Mouse (Mus musculus) intestine, embryonic 14.5 days (tissue): Measurements from ENCODE around the gene Anxa9. TPM values are rescaled to one million over a fixed set of nuclear protein-coding genes. Genes with fewer than 3 reads are reported as not detected.
A peak's percentile ranks its signal among the peaks of the same experiment; 100 is the strongest.

Experiments
- ATAC-seq: fragments of 200-750 bp; cut with Nextera tagmentation; replicated peaks from 2 replicates; pipeline ENCODE4 v1.8.0; 2017; ENCODE audit warnings: low read depth, moderate number of reproducible peaks, moderate TSS enrichment, moderate library complexity; ENCODE audit not compliant: low FRiP score, low TSS enrichment
- DNase-seq: peaks from one replicate; pipeline ENCODE4 v3.0.0-alpha.2; 2018; ENCODE audit warnings: low spot score
- H3K27ac ChIP-seq: fragments of 300-500 bp; sonication (generic); 2 replicates; pipeline ENCODE4 v1.5.1; 2014; ENCODE audit warnings: low read depth, mild to moderate bottlenecking, control low read depth
- H3K27me3 ChIP-seq: fragments of 300-500 bp; sonication (generic); replicated peaks from 2 replicates; pipeline ENCODE4 v1.6.1; 2014; ENCODE audit warnings: low read length, control low read depth; ENCODE audit not compliant: control insufficient read depth, insufficient read depth
- H3K36me3 ChIP-seq: fragments of 300-500 bp; sonication (generic); 2 replicates; pipeline ENCODE4 v1.6.1; 2014; ENCODE audit warnings: low read length, control low read depth; ENCODE audit not compliant: control insufficient read depth, insufficient read depth
- H3K4me1 ChIP-seq: fragments of 300-500 bp; sonication (generic); replicated peaks from 2 replicates; pipeline ENCODE4 v1.6.1; 2014; ENCODE audit warnings: low read length, control low read depth, mixed read lengths; ENCODE audit not compliant: control insufficient read depth, insufficient read depth
- H3K4me2 ChIP-seq: fragments of 300-500 bp; sonication (generic); 2 replicates; pipeline ENCODE4 v1.6.1; 2014; ENCODE audit warnings: low read length
- H3K4me3 ChIP-seq: fragments of 300-500 bp; sonication (generic); 2 replicates; pipeline ENCODE4 v1.5.1; 2014; ENCODE audit warnings: low read depth, low read length, control low read depth, mixed read lengths
- H3K9ac ChIP-seq: fragments of 300-500 bp; sonication (generic); 2 replicates; pipeline ENCODE4 v1.6.1; 2014; ENCODE audit warnings: mild to moderate bottlenecking, low read length
- H3K9me3 ChIP-seq: fragments of 300-500 bp; sonication (generic); 2 replicates; pipeline ENCODE4 v1.6.1; 2016; ENCODE audit warnings: low read length, control low read depth; ENCODE audit not compliant: control insufficient read depth
- WGBS: fragments of 180-500 bp; shearing (Covaris S2); extraction: QIAGEN DNeasy Blood & Tissue Kit; methylation state at CpG from one replicate; pipeline ENCODE4 v1.1.7; 2014; 5-methylcytosine and 5-hydroxymethylcytosine counted together
- polyA plus RNA-seq: library from polyadenylated mRNA; unstranded; fragments of >200 nt; fragmentation: Nextera tagmentation; extraction: Ambion mirVana; gene quantifications from 2 replicates; pipeline ENCODE4 v1.2.1, GENCODE M21; 2014

The Anxa9 gene
- polyA plus RNA-seq, 1 experiment from 2014 or later = 1.6 TPM

- under 1% methylated on average over 69 of the region's 71 CpGs for whole genome bisulfite sequencing
- H3K4me1 ChIP-seq = peaks cover 17% of the 10 kb centered on the region
- peak; percentile 94 for ATAC-seq
Observed at GRCm38 (mm10) chr3:95315094-95315843, 8.3 kb upstream of the Anxa9 start.

DNA sequence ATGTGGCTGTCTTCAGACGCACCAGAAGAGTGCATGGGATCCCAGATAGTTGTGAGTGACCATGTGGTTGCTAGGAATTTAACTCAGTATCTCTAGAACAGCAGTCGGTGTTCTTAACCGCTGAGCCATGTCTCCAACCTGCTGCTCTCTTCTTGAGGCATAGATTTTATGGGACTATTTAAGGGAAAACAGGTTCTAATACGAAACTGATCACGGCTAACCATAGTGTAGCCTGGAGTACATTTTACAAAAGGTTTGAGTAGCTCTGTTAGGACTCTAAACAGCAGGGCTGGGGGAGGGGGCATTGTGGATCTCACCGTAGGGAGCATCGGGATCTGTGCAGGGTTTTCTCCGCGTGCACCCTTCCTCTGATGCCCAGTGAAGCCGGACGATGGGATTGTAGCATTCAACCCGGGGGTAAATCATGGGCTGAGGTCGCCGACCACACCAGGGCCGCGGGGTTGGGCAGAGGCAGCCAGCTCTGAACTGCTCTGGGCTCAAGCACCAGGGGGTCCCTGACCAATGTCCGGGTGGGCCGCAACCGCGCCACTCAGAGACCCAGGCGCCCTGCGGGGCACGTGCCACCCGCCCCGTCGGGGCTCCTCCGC is 7.6 kb upstream of the Anxa9 start, which contains the start of gene Cers2:
Gene Cers2 (plus strand): TSS at position 306 of the 608 bp plus-strand sequence.
- DNase-seq = no peak
- 6% methylated on average over 27 of the region's 27 CpGs for WGBS
- peaks cover 17% of the 10 kb centered on the region for H3K4me1 ChIP-seq

More at GRCm38 (mm10) chr3:95315094-95315843, 8.3 kb upstream of the Anxa9 start:
- Histone ChIP-seq H3K9me3 (no peaks in the 10 kb centered on the region), H3K4me3 (peak overlapping the region; percentile 87), H3K27ac (peak overlapping the region; percentile 97), H3K4me2 (peak overlapping the region; percentile 67), H3K27me3 (no peaks in the 10 kb centered on the region), H3K9ac (peak overlapping the region; percentile 99), H3K36me3 (peaks cover 8% of the 10 kb centered on the region)
- DNase-seq = peak; percentile 95

DNA sequence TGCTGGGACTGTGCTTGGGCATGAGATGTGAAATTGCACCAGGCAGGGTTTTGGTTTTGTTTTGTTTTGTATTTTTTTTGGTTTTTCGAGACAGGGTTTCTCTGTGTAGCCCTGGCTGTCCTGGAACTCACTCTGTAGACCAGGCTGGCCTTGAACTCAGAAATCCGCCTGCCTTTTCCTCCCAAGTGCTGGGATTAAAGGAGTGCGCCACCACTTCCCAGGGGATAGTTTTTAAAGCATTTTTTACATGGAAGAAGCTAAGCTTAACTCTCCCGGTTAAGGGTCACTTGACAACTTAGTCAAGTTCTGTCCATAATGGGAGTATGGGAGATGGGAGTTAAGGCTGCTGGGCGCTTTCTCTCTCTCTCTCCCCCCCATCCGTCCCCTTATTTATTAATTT is 7.1 kb upstream of the Anxa9 start:
- H3K4me3 ChIP-seq = peak overlapping the region; percentile 87
- DNase-seq = no peak
- no peak overlapping the region for H3K27ac ChIP-seq
- H3K4me1 ChIP-seq = peaks cover 17% of the 10 kb centered on the region
- WGBS = 73% methylated on average over 6 of the region's 6 CpGs
- H3K27me3 ChIP-seq = no peaks in the 10 kb centered on the region
- no peaks in the 10 kb centered on the region for H3K36me3 ChIP-seq
- peak overlapping the region; percentile 67 for H3K4me2 ChIP-seq
- H3K9ac ChIP-seq = no peak overlapping the region
- no peak for ATAC-seq
- H3K9me3 ChIP-seq = no peaks in the 10 kb centered on the region

More for the DNA sequence above, 7.6 kb upstream of the Anxa9 start, which contains the start of gene Cers2:
- ATAC-seq = no peak; the same call in 1 of the 2 replicates
- Histone ChIP-seq H3K36me3 (0 out of 2 replicates have a peak, but pooled peaks cover under 1% of the 10 kb centered on the region), H3K27ac (peak within 1 kb of the TSS; percentile 97), H3K9ac (peak within 1 kb of the TSS; percentile 99), H3K4me2 (peak within 1 kb of the TSS; percentile 67), H3K9me3 (no peaks in the 10 kb centered on the region), H3K4me3 (peak within 1 kb of the TSS; percentile 87), H3K27me3 (no peaks in the 10 kb centered on the region)

DNA sequence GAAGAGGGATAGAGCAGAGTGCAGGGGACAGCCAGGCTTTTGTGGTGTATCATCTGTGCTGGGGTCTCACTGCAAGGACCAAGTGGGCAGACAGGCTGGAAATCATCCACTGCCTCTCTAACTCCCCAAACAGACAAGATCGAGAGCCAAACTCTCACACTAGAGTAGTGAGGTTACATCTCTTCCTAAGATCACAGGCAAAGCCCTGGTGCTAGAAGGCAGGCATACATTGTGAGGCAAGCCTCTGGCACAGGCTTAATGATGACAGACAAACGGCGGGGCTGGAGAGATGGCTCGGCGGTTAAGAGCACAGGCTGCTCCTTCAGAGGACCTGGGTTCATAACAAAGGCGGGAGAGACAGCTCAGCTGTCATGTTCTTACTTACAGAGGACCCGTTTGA is 6.5 kb upstream of the Anxa9 start:
- no peaks in the 10 kb centered on the region for H3K9me3 ChIP-seq
- no peak overlapping the region for H3K27ac ChIP-seq
- DNase-seq = no peak
- no peak overlapping the region for H3K4me3 ChIP-seq
- no peak for ATAC-seq
- no peak overlapping the region for H3K4me2 ChIP-seq
- peaks cover 17% of the 10 kb centered on the region for H3K4me1 ChIP-seq
- H3K9ac ChIP-seq = no peak overlapping the region
- no peaks in the 10 kb centered on the region for H3K27me3 ChIP-seq
- 43% methylated on average over 7 of the region's 7 CpGs for WGBS
- no peaks in the 10 kb centered on the region for H3K36me3 ChIP-seq

DNA sequence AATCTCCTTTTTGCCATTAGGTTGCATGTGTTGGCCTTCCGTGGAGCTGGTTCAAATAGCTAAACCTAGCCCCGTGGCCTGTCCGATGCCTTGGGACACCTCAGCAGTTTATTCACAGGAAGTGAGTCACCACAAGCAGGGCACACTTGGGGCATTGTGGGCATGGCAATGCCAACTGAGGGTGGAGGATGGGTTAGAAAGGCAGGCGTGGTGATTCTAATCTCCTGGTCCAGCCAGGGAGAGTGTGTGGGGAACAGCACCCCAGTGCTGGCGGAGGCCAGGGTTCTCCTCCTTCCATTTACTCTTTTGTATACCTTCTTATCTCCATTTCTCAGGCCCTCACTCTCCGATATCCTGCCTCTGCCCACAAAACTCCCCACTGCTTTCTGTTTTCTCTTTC is 5.6 kb upstream of the Anxa9 start:
- Histone ChIP-seq H3K4me3 (no peak overlapping the region), H3K9ac (no peak overlapping the region), H3K27ac (no peak overlapping the region), H3K4me2 (no peak overlapping the region), H3K27me3 (no peaks in the 10 kb centered on the region), H3K9me3 (no peaks in the 10 kb centered on the region), H3K36me3 (no peaks in the 10 kb centered on the region), H3K4me1 (peaks cover 13% of the 10 kb centered on the region)
- WGBS = 82% methylated on average over 6 of the region's 6 CpGs
- no peak for ATAC-seq
- DNase-seq = no peak

DNA sequence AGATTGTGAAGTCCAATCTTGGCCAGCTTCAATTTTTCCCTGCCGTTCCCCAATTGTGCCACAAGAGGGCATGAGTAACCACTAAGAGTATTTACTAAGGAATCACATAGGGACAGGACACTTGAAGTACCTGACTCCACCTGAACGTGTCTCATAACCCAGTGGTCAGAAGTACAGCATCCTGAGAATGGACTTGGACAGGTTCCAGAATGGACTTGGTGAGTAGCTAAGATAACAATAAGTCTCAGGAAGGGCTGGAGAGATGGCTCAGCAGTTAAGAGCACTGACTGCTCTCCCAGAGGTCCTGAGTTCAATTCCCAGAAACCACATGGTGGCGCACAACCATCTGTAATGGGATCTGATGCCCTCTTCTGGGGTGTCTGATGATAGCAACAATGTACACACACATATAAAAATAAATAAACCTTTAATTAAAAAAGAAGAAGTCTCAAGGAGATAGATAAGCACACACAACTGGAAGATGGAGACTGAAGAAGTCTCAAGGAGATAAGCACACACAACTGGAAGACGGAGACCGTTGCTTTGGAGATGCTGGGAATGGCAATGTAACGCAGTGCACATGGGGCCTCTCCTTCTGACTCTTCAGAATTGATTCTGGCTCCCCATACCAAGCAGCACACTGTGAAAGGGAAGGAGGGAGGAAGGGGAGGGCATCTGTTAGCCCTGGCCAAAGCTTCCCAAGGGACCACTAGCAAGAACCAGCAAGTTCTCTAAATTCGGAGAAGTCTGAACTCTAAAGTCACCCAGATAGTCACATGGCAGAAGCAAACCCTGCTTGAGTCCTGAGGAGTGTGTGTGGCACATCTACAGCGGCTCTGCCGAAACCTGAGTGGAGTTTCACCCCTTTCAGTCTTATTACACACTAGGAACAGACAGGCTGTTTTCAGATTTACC is 4.2 kb upstream of the Anxa9 start:
- no peaks in the 10 kb centered on the region for H3K27me3 ChIP-seq
- H3K36me3 ChIP-seq = no peaks in the 10 kb centered on the region
- ATAC-seq = no peak
- H3K27ac ChIP-seq = no peak overlapping the region
- no peak overlapping the region for H3K4me2 ChIP-seq
- H3K4me1 ChIP-seq = peaks cover 3% of the 10 kb centered on the region; the same call in 1 of the 2 replicates
- no peak overlapping the region for H3K4me3 ChIP-seq
- WGBS = 64% methylated on average over 9 of the region's 9 CpGs
- H3K9me3 ChIP-seq = no peaks in the 10 kb centered on the region
- peak; percentile 83 for DNase-seq
- no peak overlapping the region for H3K9ac ChIP-seq

DNA sequence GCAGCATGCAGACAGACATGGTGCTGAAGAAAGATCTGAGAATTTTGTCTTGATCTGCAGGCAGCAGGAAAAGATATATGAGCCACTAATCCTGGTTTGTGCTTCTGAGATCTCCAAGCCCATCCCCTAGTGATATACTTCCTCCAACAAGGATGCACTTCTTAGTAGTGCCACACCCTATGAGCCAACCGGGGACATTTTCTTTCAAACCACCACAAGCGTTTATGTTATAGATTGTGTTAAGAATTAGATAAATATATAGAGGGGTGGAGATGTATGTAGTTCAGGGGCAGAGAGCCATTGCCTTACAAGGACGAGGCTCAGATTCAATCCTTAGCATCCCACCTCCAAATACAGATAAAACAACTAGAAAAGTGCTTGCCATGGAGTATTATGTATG is 3.5 kb upstream of the Anxa9 start:
- Histone ChIP-seq H3K27ac (no peak overlapping the region), H3K9me3 (no peaks in the 10 kb centered on the region), H3K4me3 (no peak overlapping the region), H3K36me3 (no peaks in the 10 kb centered on the region), H3K9ac (no peak overlapping the region), H3K4me2 (no peak overlapping the region), H3K4me1 (no peaks in the 10 kb centered on the region), H3K27me3 (no peaks in the 10 kb centered on the region)
- ATAC-seq (no peak), DNase-seq (no peak)
- WGBS = 56% methylated on average over 3 of the region's 3 CpGs

DNA sequence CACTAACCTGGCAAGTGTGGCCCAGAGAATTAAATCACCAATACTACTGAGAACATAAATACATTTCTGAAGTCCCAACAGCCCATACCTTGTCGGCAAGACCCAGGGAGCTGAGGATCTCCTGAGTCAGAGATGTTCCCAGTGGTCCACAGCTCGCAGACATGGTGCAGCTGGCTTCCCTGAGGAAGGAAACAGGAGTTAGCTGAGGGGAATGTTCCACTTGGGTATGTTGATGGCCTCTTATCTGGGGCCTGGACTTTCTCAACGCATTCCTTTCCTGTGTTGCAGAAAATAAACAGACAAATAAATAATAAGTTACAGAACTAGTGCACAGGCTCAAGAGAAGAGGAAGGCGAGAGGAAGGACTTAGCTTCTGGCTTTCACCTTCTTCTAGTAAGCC is 732 bp downstream of the Anxa9 start:
- Histone ChIP-seq H3K4me1 (no peaks in the 10 kb centered on the region), H3K4me3 (no peak overlapping the region), H3K4me2 (no peak overlapping the region), H3K9me3 (no peaks in the 10 kb centered on the region), H3K9ac (no peak overlapping the region), H3K27me3 (no peaks in the 10 kb centered on the region), H3K27ac (no peak overlapping the region), H3K36me3 (no peaks in the 10 kb centered on the region)
- DNase-seq (no peak), ATAC-seq (no peak)
- 68% methylated on average over 4 of the region's 4 CpGs for WGBS
